Mouse (Mus musculus) midbrain, embryonic 16.5 days (tissue): ENCODE results near the gene Cenpv. TPM values are rescaled to one million over a fixed set of nuclear protein-coding genes. Genes with fewer than 3 reads are reported as not detected.

Experiments used
- ATAC-seq: fragments of 200-750 bp; cut with Nextera tagmentation; 2 replicates; pipeline ENCODE4 v1.8.0; 2017; ENCODE audit warnings: moderate TSS enrichment
- H3K27ac ChIP-seq: fragments of 300-500 bp; sonication (generic); 2 replicates; pipeline ENCODE4 v1.5.1; 2014; ENCODE audit warnings: mild to moderate bottlenecking, low read length, mixed read lengths
- H3K27me3 ChIP-seq: fragments of 300-500 bp; sonication (generic); 2 replicates; pipeline ENCODE4 v1.6.1; 2014; ENCODE audit warnings: low read depth, low read length, mixed read lengths; ENCODE audit not compliant: control insufficient read depth, insufficient read depth
- H3K36me3 ChIP-seq: fragments of 300-500 bp; sonication (generic); 2 replicates; pipeline ENCODE4 v1.6.1; 2014; ENCODE audit warnings: mild to moderate bottlenecking, low read length, moderate library complexity, mixed read lengths; ENCODE audit not compliant: control insufficient read depth, insufficient read depth
- H3K4me1 ChIP-seq: fragments of 300-500 bp; sonication (generic); 2 replicates; pipeline ENCODE4 v1.6.1; 2014; ENCODE audit warnings: mild to moderate bottlenecking, low read length, mixed read lengths; ENCODE audit not compliant: control insufficient read depth, insufficient read depth
- H3K4me2 ChIP-seq: fragments of 300-500 bp; sonication (generic); 2 replicates; pipeline ENCODE4 v1.6.1; 2014; ENCODE audit warnings: mild to moderate bottlenecking, low read length, mixed read lengths
- H3K4me3 ChIP-seq: fragments of 300-500 bp; sonication (generic); 2 replicates; pipeline ENCODE4 v1.5.1; 2014; ENCODE audit warnings: low read depth, mild to moderate bottlenecking, low read length, moderate library complexity, mixed read lengths
- H3K9ac ChIP-seq: fragments of 300-500 bp; sonication (generic); 2 replicates; pipeline ENCODE4 v1.6.1; 2014; ENCODE audit warnings: low read depth, low read length, mixed read lengths
- H3K9me3 ChIP-seq: fragments of 300-500 bp; sonication (generic); replicated peaks from 2 replicates; pipeline ENCODE4 v1.6.1; 2014; ENCODE audit warnings: mild to moderate bottlenecking, low read length, mixed read lengths; ENCODE audit not compliant: control insufficient read depth, poor library complexity, severe bottlenecking
- WGBS: fragments of 180-500 bp; shearing (Covaris S2); extraction: QIAGEN DNeasy Blood & Tissue Kit; methylation state at CpG from one replicate; pipeline ENCODE4 v1.1.7; 2014; 5-methylcytosine and 5-hydroxymethylcytosine counted together
- polyA plus RNA-seq: library from polyadenylated mRNA; unstranded; fragments of >200 nt; fragmentation: Nextera tagmentation; extraction: Ambion mirVana; gene quantifications from 2 replicates; pipeline ENCODE4 v1.2.1, GENCODE M21; 2015

The Cenpv gene
- polyA plus RNA-seq, 1 experiment from 2014 or later = 54.4 TPM

DNA sequence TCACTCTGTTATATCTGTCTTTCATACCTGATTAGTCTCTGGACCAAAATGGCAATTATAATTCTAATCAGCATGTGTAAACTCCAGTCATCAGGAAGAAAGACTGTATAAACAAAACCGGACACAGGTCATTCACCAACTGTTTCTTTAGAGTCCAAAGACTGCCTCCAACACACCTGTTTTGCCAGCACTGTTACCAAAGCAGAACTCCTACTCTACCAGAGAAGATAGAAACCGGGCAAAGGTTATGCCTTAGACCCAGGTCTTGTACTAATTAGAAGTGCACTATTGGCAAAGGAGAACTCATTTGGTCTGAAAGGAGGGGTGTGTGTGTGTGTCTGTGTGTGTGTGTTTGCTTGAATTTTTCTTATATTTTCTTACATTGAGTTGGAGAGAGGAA, 38.5 kb downstream of the Cenpv start:
- ATAC-seq = no peak
- H3K9me3 ChIP-seq = no peaks in the 10 kb centered on the region
- no peak overlapping the region for H3K4me3 ChIP-seq
- H3K27ac ChIP-seq = no peak overlapping the region
- H3K27me3 ChIP-seq = no peaks in the 10 kb centered on the region
- no peaks in the 10 kb centered on the region for H3K36me3 ChIP-seq
- 94% methylated on average over 2 of the region's 2 CpGs for WGBS
- no peak overlapping the region for H3K9ac ChIP-seq
- H3K4me2 ChIP-seq = no peak overlapping the region
- no peaks in the 10 kb centered on the region for H3K4me1 ChIP-seq

GRCm38 (mm10) chr11:62498802-62499201, 40.3 kb downstream of the Cenpv start:
- H3K9me3 ChIP-seq = no peaks in the 10 kb centered on the region
- 0 out of 2 replicates have a peak, but pooled peaks cover 2% of the 10 kb centered on the region for H3K4me1 ChIP-seq
- no peak overlapping the region for H3K27ac ChIP-seq
- no peaks in the 10 kb centered on the region for H3K27me3 ChIP-seq
- no peak for ATAC-seq
- no peak overlapping the region for H3K4me3 ChIP-seq
- no peaks in the 10 kb centered on the region for H3K36me3 ChIP-seq
- no peak overlapping the region for H3K9ac ChIP-seq
- WGBS = 85% methylated on average over 2 of the region's 2 CpGs
- no peak overlapping the region for H3K4me2 ChIP-seq

DNA sequence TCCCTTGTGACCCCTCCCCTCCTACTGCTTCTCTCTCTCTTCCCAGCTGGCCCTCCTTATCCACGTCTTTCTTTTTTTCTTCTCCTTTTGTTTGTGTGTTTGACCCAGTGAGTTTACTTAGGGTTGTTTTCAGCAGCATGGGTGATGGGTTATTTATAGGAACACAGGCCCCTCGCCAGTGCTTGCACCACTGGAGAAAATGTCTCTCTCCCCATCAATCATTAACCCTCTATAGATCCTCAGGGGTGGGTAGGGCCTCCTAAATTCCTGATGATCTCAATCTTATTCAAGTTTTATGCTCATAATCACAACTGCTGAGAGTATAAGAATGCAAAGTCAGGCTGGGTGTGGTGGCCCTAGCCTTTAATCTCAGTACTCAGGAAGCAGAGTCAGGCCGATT, 41.9 kb downstream of the Cenpv start:
- H3K27ac ChIP-seq = no peak overlapping the region
- H3K4me1 ChIP-seq = 0 out of 2 replicates have a peak, but pooled peaks cover 2% of the 10 kb centered on the region
- WGBS = 61% methylated on average over 3 of the region's 3 CpGs
- ATAC-seq = no peak
- H3K4me3 ChIP-seq = no peak overlapping the region
- H3K9me3 ChIP-seq = no peaks in the 10 kb centered on the region
- no peak overlapping the region for H3K9ac ChIP-seq
- no peaks in the 10 kb centered on the region for H3K36me3 ChIP-seq
- H3K27me3 ChIP-seq = no peaks in the 10 kb centered on the region
- H3K4me2 ChIP-seq = no peak overlapping the region

- Histone ChIP-seq H3K4me1 (0 out of 2 replicates have a peak, but pooled peaks cover 2% of the 10 kb centered on the region), H3K27ac (no peak overlapping the region), H3K27me3 (no peaks in the 10 kb centered on the region), H3K36me3 (no peaks in the 10 kb centered on the region), H3K9ac (no peak overlapping the region), H3K4me2 (no peak overlapping the region), H3K4me3 (no peak overlapping the region), H3K9me3 (no peaks in the 10 kb centered on the region)
- 63% methylated on average over 5 of the region's 5 CpGs for WGBS
- ATAC-seq = no peak
These were observed 42.8 kb downstream of the Cenpv start for GRCm38 (mm10) chr11:62496151-62496715.

- ATAC-seq = no peak
These were observed 43.7 kb downstream of the Cenpv start for GRCm38 (mm10) chr11:62495276-62495801.

DNA sequence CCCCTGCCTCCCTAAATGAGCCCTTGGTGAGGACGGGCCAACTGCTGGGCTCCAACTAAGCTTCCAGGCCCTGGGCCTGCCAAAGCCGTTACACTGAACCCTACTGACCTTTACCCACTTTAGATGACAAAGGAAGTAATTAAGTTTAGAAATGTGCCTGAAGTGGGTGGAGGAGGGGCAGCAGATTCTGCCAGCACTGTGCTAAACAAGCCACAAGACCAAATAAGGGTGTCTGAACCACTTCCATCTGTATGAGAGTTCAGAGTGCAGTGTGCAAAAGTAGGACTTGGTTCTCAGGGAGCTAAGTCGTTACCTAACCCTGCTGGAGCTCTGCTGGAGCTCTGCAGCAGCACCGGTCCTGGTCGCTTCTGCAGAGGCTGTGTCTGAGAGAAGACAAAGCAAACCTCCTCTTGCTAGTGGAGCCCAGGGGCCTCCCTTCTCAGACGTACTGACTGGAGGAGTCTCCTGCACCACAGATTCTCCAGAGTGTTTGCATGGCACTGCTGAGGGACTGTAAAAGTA, 44.2 kb downstream of the Cenpv start:
- H3K36me3 ChIP-seq = no peaks in the 10 kb centered on the region
- no peaks in the 10 kb centered on the region for H3K9me3 ChIP-seq
- no peak for ATAC-seq
- H3K4me3 ChIP-seq = no peak overlapping the region
- H3K9ac ChIP-seq = no peak overlapping the region; the same call in 1 of the 2 replicates
- H3K27me3 ChIP-seq = no peaks in the 10 kb centered on the region
- H3K4me2 ChIP-seq = no peak overlapping the region
- 0 out of 2 replicates have a peak, but pooled peaks cover 2% of the 10 kb centered on the region for H3K4me1 ChIP-seq
- 4% methylated on average over 6 of the region's 6 CpGs for WGBS
- no peak overlapping the region for H3K27ac ChIP-seq

More at GRCm38 (mm10) chr11:62495276-62495801, 43.7 kb downstream of the Cenpv start:
- Histone ChIP-seq H3K4me2 (no peak overlapping the region), H3K27me3 (no peaks in the 10 kb centered on the region), H3K27ac (no peak overlapping the region), H3K4me3 (no peak overlapping the region), H3K36me3 (no peaks in the 10 kb centered on the region), H3K4me1 (0 out of 2 replicates have a peak, but pooled peaks cover 2% of the 10 kb centered on the region), H3K9ac (no peak overlapping the region; the same call in 1 of the 2 replicates), H3K9me3 (no peaks in the 10 kb centered on the region)
- WGBS = 31% methylated on average over 9 of the region's 10 CpGs

DNA sequence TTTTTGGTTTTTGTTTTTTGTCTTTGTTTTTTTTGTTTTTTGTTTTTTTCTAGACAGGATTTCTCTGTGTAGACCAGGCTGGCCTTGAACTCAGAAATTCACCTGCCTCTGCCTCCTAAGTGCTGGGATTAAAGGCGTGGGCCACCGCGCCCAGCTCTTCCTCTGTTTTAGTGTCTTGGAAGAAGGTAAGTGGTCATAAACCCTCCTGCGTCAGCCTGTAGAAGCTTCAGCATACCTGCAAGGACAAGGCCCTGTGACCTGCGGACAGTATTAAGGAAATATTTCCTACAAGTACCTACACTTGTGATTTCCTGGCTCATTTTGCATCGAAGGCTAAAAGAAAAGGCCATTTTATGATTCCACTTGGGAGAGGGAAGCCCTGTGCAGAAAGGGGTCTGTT, 45.4 kb downstream of the Cenpv start:
- no peak for ATAC-seq
- Histone ChIP-seq H3K27ac (no peak overlapping the region), H3K4me1 (0 out of 2 replicates have a peak, but pooled peaks cover 2% of the 10 kb centered on the region), H3K9me3 (no peaks in the 10 kb centered on the region), H3K36me3 (no peaks in the 10 kb centered on the region), H3K9ac (no peak overlapping the region), H3K4me3 (no peak overlapping the region), H3K4me2 (no peak overlapping the region), H3K27me3 (no peaks in the 10 kb centered on the region)
- 97% methylated on average over 6 of the region's 6 CpGs for WGBS

DNA sequence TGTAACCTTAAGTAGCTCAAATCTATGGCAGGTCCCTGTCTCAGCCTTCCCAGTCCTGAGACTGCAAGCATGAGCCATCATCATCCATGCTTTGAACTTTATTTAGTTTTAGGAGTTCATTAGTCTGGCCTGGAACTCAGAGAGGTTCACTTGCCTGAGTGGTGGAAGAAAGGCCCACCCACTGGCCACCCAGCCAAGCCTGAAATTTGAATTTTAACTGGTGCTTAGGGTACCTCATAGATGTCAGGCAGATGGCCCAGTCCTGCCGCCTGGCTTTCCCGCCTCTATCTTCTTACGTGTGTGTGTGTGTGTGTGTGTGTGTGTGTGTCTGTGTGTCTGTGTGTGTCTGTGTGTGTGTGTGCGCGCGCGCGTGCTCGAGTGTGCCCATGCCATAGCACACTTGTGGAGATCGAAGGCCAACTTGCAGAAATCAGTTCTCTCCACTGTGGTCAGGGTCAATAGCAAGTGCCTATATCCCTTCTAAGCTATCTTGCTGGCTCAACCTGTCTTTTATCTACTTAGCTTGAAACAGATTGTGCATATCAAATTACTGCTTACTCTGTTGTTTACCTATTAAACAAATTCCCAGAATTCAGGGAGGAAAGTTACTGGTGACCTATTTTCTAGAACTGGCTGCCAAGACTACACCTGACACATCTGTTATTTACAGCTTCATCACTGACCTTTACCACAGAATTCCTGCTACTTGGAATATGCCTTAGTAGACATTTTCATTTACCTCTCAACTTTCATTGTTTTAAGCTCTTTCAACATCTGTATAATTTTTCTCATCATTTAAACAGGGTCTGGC, 51.3 kb downstream of the Cenpv start:
- H3K4me2 ChIP-seq = no peak overlapping the region
- WGBS = 92% methylated on average over 10 of the region's 10 CpGs

DNA sequence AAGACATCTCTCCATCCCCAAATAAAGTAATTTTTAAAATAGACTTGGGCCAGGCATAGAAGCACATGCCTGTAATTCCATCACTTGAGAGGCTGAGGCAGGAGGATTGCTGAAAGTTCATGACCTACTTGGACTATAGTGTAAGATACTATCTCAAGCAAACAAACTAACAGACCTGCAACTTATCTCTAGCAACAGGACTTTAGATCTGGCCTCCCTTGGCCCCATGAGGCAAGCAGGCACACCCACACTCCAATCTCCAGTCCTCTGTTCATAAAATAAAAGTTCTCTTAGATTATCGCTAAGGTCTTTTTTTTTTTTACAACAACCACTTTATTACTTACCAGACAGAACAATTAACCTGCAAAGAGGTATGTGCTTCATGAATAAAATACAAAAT, 52.1 kb downstream of the Cenpv start:
- WGBS = 94% methylated on average over 1 of the region's 1 CpGs
- no peak overlapping the region for H3K9ac ChIP-seq
- H3K4me2 ChIP-seq = no peak overlapping the region
- H3K4me3 ChIP-seq = no peak overlapping the region
- no peaks in the 10 kb centered on the region for H3K9me3 ChIP-seq
- no peak overlapping the region for H3K27ac ChIP-seq
- H3K4me1 ChIP-seq = no peaks in the 10 kb centered on the region
- ATAC-seq = no peak
- no peaks in the 10 kb centered on the region for H3K27me3 ChIP-seq
- no peaks in the 10 kb centered on the region for H3K36me3 ChIP-seq

More for the DNA sequence above, 51.3 kb downstream of the Cenpv start:
- Histone ChIP-seq H3K4me1 (no peaks in the 10 kb centered on the region), H3K9me3 (no peaks in the 10 kb centered on the region), H3K27ac (no peak overlapping the region), H3K9ac (no peak overlapping the region), H3K36me3 (no peaks in the 10 kb centered on the region), H3K4me3 (no peak overlapping the region), H3K27me3 (no peaks in the 10 kb centered on the region)
- ATAC-seq = no peak
